Mouse (Mus musculus) neural tube, embryonic 13.5 days (tissue): ENCODE results near the gene Gm10142. TPM values are rescaled to one million over a fixed set of nuclear protein-coding genes. Genes with fewer than 3 reads are reported as not detected.
"Not testable (repeated sequence)": the region's sequence is repeated elsewhere in the genome, so short reads cannot be mapped to it uniquely, and the experiment has no call there.

Experiments
- ATAC-seq: fragments of 200-750 bp; cut with Nextera tagmentation; 2 replicates; pipeline ENCODE4 v1.8.0; 2017; ENCODE audit warnings: low read depth, mild to moderate bottlenecking, moderate TSS enrichment, moderate library complexity
- H3K27ac ChIP-seq: fragments of 300-500 bp; sonication (generic); replicated peaks from 2 replicates; pipeline ENCODE4 v1.5.1; 2015; ENCODE audit warnings: moderate library complexity, mild to moderate bottlenecking, inconsistent platforms
- H3K27me3 ChIP-seq: fragments of 300-500 bp; sonication (generic); 2 replicates; pipeline ENCODE4 v1.6.1; 2015; ENCODE audit warnings: mild to moderate bottlenecking, inconsistent platforms
- H3K36me3 ChIP-seq: fragments of 300-500 bp; sonication (generic); 2 replicates; pipeline ENCODE4 v1.6.1; 2015; ENCODE audit warnings: mild to moderate bottlenecking, inconsistent platforms
- H3K4me1 ChIP-seq: fragments of 300-500 bp; sonication (generic); replicated peaks from 2 replicates; pipeline ENCODE4 v1.6.1; 2015; ENCODE audit warnings: inconsistent platforms
- H3K4me2 ChIP-seq: fragments of 300-500 bp; sonication (generic); 2 replicates; pipeline ENCODE4 v1.6.1; 2015; ENCODE audit warnings: inconsistent platforms, mild to moderate bottlenecking, moderate library complexity
- H3K4me3 ChIP-seq: fragments of 300-500 bp; sonication (generic); 2 replicates; pipeline ENCODE4 v1.5.1; 2015; ENCODE audit warnings: mild to moderate bottlenecking, inconsistent platforms
- H3K9ac ChIP-seq: fragments of 300-500 bp; sonication (generic); 2 replicates; pipeline ENCODE4 v1.6.1; 2015; ENCODE audit warnings: moderate library complexity, mild to moderate bottlenecking, inconsistent platforms
- H3K9me3 ChIP-seq: fragments of 300-500 bp; sonication (generic); 2 replicates; pipeline ENCODE4 v1.6.1; 2016; ENCODE audit warnings: inconsistent platforms
- WGBS: fragments of 180-500 bp; shearing (Covaris S2); methylation state at CpG from one replicate; pipeline ENCODE4 v1.1.7; 2015; 5-methylcytosine and 5-hydroxymethylcytosine counted together
- polyA plus RNA-seq: library from polyadenylated mRNA; unstranded; fragments of >200 nt; fragmentation: Nextera tagmentation; extraction: Ambion mirVana; gene quantifications from 2 replicates; pipeline ENCODE4 v1.2.1, GENCODE M21; 2015

Gene Gm10142
- polyA plus RNA-seq, 1 experiment from 2014 or later, result not detected

- ATAC-seq, H3K27me3 ChIP-seq, H3K27ac ChIP-seq, H3K9ac ChIP-seq, H3K36me3 ChIP-seq, H3K4me3 ChIP-seq, H3K9me3 ChIP-seq, H3K4me1 ChIP-seq, H3K4me2 ChIP-seq: not testable (repeated sequence)
- WGBS, result 54% methylated on average over 5 of the region's 5 CpGs
Measured at GRCm38 (mm10) chr10:77741924-77742688, 26.5 kb downstream of the Gm10142 start, which contains the start of gene Gm18596. Gene Gm18596 (minus strand): TSS chr10:77742638.

- not testable (repeated sequence) for H3K27ac ChIP-seq, H3K9ac ChIP-seq, ATAC-seq, H3K4me2 ChIP-seq, H3K27me3 ChIP-seq, H3K4me1 ChIP-seq, H3K4me3 ChIP-seq, H3K36me3 ChIP-seq, H3K9me3 ChIP-seq
- WGBS, result 79% methylated on average over 1 of the region's 1 CpGs
Measured at GRCm38 (mm10) chr10:77750686-77751085, 35.1 kb downstream of the Gm10142 start.

- not testable (repeated sequence) for H3K4me2 ChIP-seq, H3K36me3 ChIP-seq, H3K27ac ChIP-seq, H3K27me3 ChIP-seq, H3K9ac ChIP-seq, H3K9me3 ChIP-seq, ATAC-seq, H3K4me1 ChIP-seq, H3K4me3 ChIP-seq
- WGBS, result 67% methylated on average over 1 of the region's 1 CpGs
Measured at GRCm38 (mm10) chr10:77751254-77751653, 35.6 kb downstream of the Gm10142 start, which contains the start of gene Gm9736. Gene Gm9736 (minus strand): TSS chr10:77751354.

GRCm38 (mm10) chr10:77752312-77752711 is 36.7 kb downstream of the Gm10142 start:
- H3K27ac ChIP-seq, H3K36me3 ChIP-seq, ATAC-seq, H3K9ac ChIP-seq, H3K4me1 ChIP-seq, H3K9me3 ChIP-seq, H3K27me3 ChIP-seq, H3K4me2 ChIP-seq, H3K4me3 ChIP-seq: not testable (repeated sequence)
- 67% methylated on average over 3 of the region's 3 CpGs for WGBS

GRCm38 (mm10) chr10:77753448-77753847 is 37.8 kb downstream of the Gm10142 start:
- Histone ChIP-seq H3K36me3 (no peaks in the 10 kb centered on the region), H3K27ac (no peak overlapping the region), H3K4me2 (no peak overlapping the region), H3K4me3 (no peak overlapping the region), H3K4me1 (no peaks in the 10 kb centered on the region), H3K9ac (no peak overlapping the region), H3K9me3 (no peaks in the 10 kb centered on the region), H3K27me3 (no peaks in the 10 kb centered on the region)
- no peak for ATAC-seq

- not testable (repeated sequence) for ATAC-seq
Measured at GRCm38 (mm10) chr10:77759582-77759981, 44.0 kb downstream of the Gm10142 start, which contains the start of gene Gm3233. Gene Gm3233 (minus strand): TSS chr10:77759682.

More at GRCm38 (mm10) chr10:77759582-77759981, 44.0 kb downstream of the Gm10142 start, which contains the start of gene Gm3233:
- H3K36me3 ChIP-seq, H3K9ac ChIP-seq, H3K27me3 ChIP-seq, H3K4me2 ChIP-seq, H3K9me3 ChIP-seq, H3K4me1 ChIP-seq, H3K27ac ChIP-seq, H3K4me3 ChIP-seq: not testable (repeated sequence)
- WGBS, result no CpG with 5 or more reads among the region's 1 CpGs

Other genes starting within 250 kb of the Gm10142 start
- 41.4 and 43.5 TPM in 2 replicates for gene Fam207a, start 200.0 kb upstream of the Gm10142 start, polyA plus RNA-seq
- 1.0 TPM in 2 replicates for gene Itgb2, start 185.6 kb upstream of the Gm10142 start, polyA plus RNA-seq
- 78.9 and 79.7 TPM in 2 replicates for gene Pttg1ip, start 134.1 kb upstream of the Gm10142 start, polyA plus RNA-seq
- gene Sumo3, start 109.7 kb upstream of the Gm10142 start, polyA plus RNA-seq, result 248 and 252 TPM in 2 replicates
- gene Gm49325, start 109.6 kb upstream of the Gm10142 start, polyA plus RNA-seq, result 2.0 and 8.6 TPM in 2 replicates
- gene Ube2g2, start 93.5 kb upstream of the Gm10142 start, polyA plus RNA-seq, result 86.8 and 87.9 TPM in 2 replicates
- 0.48 and 2.0 TPM in 2 replicates for gene Tspear, start 29.2 kb upstream of the Gm10142 start, polyA plus RNA-seq
- not detected in 2 replicates for gene Gm19402, start 25.1 kb upstream of the Gm10142 start, polyA plus RNA-seq
- gene Gm9508, start 18.6 kb upstream of the Gm10142 start, polyA plus RNA-seq, result not detected in 2 replicates
- gene Gm10272, start 9.2 kb upstream of the Gm10142 start, polyA plus RNA-seq, result not detected in 2 replicates
- not detected in 2 replicates for gene Gm10024, start 4.3 kb upstream of the Gm10142 start, polyA plus RNA-seq
- not detected in 2 replicates for gene Krtap12-1, start 4.8 kb downstream of the Gm10142 start, polyA plus RNA-seq
- gene Gm10100, start 10.7 kb downstream of the Gm10142 start, polyA plus RNA-seq, result not detected in 2 replicates
- not detected in 2 replicates for gene Gm18596, start 26.8 kb downstream of the Gm10142 start, polyA plus RNA-seq
- gene Gm9736, start 35.5 kb downstream of the Gm10142 start, polyA plus RNA-seq, result not detected in 2 replicates
- not detected in 2 replicates for gene Gm3233, start 43.9 kb downstream of the Gm10142 start, polyA plus RNA-seq
- gene Gm3238, start 55.5 kb downstream of the Gm10142 start, polyA plus RNA-seq, result not detected in 2 replicates
- gene Gm7138, start 61.1 kb downstream of the Gm10142 start, polyA plus RNA-seq, result not detected in 2 replicates
- gene Gm3250, start 66.7 kb downstream of the Gm10142 start, polyA plus RNA-seq, result not detected in 2 replicates
- gene Gm7137, start 72.4 kb downstream of the Gm10142 start, polyA plus RNA-seq, result not detected in 2 replicates
- not detected in 2 replicates for gene Gm9639, start 79.3 kb downstream of the Gm10142 start, polyA plus RNA-seq
- gene Gm19668, start 83.3 kb downstream of the Gm10142 start, polyA plus RNA-seq, result not detected in 2 replicates
- not detected in 2 replicates for gene Gm9507, start 96.0 kb downstream of the Gm10142 start, polyA plus RNA-seq
- gene Gm2696, start 98.9 kb downstream of the Gm10142 start, polyA plus RNA-seq, result not detected in 2 replicates
- gene Krtap10-4, start 111.3 kb downstream of the Gm10142 start, polyA plus RNA-seq, result not detected in 2 replicates
- gene Krtap10-10, start 120.1 kb downstream of the Gm10142 start, polyA plus RNA-seq, result not detected in 2 replicates
- gene Gm36176, start 131.0 kb downstream of the Gm10142 start, polyA plus RNA-seq, result not detected in 2 replicates
- gene Gm10318, start 137.1 kb downstream of the Gm10142 start, polyA plus RNA-seq, result not detected in 2 replicates
- not detected in 2 replicates for gene Gm3285, start 146.2 kb downstream of the Gm10142 start, polyA plus RNA-seq
- 11.5 and 12.1 TPM in 2 replicates for gene Lrrc3, start 186.7 kb downstream of the Gm10142 start, polyA plus RNA-seq